Mouse (Mus musculus): ENCODE measurements at regions not wholly inside any gene's neighbourhood (a gene's known extent, or its start where the extent isn't known, plus 50 kb on each side); places are given as distances from the start of the nearest gene placed in this dataset.

GRCm38 (mm10) chr10:70767461-70767860 is 111.7 kb upstream of the Phyhipl start:
- 88% methylated on average over 7 of the region's 7 CpGs for WGBS
- Histone ChIP-seq H3K4me2 (no peak overlapping the region), H3K27ac (no peak overlapping the region), H3K36me3 (no peaks in the 10 kb centered on the region), H3K9me3 (no peaks in the 10 kb centered on the region), H3K4me1 (replicated peaks) (no peaks in the 10 kb centered on the region), H3K4me3 (replicated peaks) (no peak overlapping the region), H3K9ac (replicated peaks) (no peak overlapping the region), H3K27me3 (no peaks in the 10 kb centered on the region)
- no peak for ATAC-seq (ENCODE audit: insufficient number of reproducible peaks, insufficient read depth, low FRiP score, low TSS enrichment, low read depth)

GRCm38 (mm10) chr10:70766869-70767268 is 111.1 kb upstream of the Phyhipl start:
- Histone ChIP-seq H3K9me3 (no peaks in the 10 kb centered on the region), H3K36me3 (no peaks in the 10 kb centered on the region), H3K4me2 (no peak overlapping the region), H3K9ac (replicated peaks) (no peak overlapping the region), H3K27me3 (no peaks in the 10 kb centered on the region), H3K4me3 (replicated peaks) (no peak overlapping the region), H3K4me1 (replicated peaks) (no peaks in the 10 kb centered on the region), H3K27ac (no peak overlapping the region)
- WGBS = 80% methylated on average over 1 of the region's 1 CpGs
- no peak for ATAC-seq (ENCODE audit: insufficient number of reproducible peaks, insufficient read depth, low FRiP score, low TSS enrichment, low read depth)

DNA sequence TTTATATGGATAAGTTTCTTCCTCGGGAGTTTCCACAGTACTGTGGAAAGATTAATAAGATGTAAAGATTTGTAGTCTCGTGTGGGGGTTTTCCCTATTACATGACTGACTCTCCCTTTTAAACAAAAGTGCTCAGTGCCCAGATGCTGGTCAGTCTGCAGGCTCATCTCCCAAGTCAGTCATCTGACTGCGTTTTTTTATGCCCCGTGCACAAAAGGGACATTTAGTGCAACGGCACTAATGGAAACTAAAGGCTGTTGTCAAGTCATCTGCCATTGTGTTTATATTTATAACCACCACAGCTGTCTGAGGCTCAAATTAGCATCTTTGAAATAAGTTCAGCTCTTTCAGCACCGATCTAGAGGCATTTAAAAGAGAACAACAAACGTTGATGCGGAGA is 110.7 kb upstream of the Phyhipl start:
- H3K4me1 ChIP-seq (replicated peaks) = no peaks in the 10 kb centered on the region
- H3K4me3 ChIP-seq (replicated peaks) = no peak overlapping the region
- H3K4me2 ChIP-seq = no peak overlapping the region
- 78% methylated on average over 8 of the region's 8 CpGs for WGBS
- no peaks in the 10 kb centered on the region for H3K36me3 ChIP-seq
- H3K27me3 ChIP-seq = no peaks in the 10 kb centered on the region
- no peak for ATAC-seq (ENCODE audit: insufficient number of reproducible peaks, insufficient read depth, low FRiP score, low TSS enrichment, low read depth)
- H3K9ac ChIP-seq (replicated peaks) = no peak overlapping the region
- no peaks in the 10 kb centered on the region for H3K9me3 ChIP-seq
- no peak overlapping the region for H3K27ac ChIP-seq

DNA sequence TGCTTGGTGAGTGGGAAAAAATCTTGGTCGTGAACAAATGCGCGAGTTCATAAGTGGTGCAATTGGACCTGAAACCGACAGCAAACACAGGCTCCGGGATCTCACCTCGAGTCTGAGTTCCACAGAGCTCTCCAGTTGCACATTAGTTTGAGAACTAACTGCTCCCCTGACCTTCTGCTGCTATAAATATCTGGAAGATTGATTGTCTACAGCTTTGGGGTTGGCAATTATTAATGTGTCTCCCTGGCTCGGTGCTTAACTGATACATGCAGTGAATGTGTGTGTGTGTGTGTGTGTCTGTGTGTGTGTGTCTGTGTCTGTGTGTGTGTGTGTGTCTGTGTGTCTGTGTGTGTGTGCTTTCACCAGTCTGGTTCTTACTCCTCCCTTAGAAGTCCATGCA is 107.4 kb upstream of the Phyhipl start:
- Histone ChIP-seq H3K4me2 (no peak overlapping the region), H3K27ac (no peak overlapping the region), H3K27me3 (no peaks in the 10 kb centered on the region), H3K4me3 (replicated peaks) (no peak overlapping the region), H3K36me3 (no peaks in the 10 kb centered on the region), H3K4me1 (replicated peaks) (no peaks in the 10 kb centered on the region), H3K9ac (replicated peaks) (no peak overlapping the region), H3K9me3 (no peaks in the 10 kb centered on the region)
- 66% methylated on average over 7 of the region's 7 CpGs for WGBS
- no peak for ATAC-seq (ENCODE audit: insufficient number of reproducible peaks, insufficient read depth, low FRiP score, low TSS enrichment, low read depth)

GRCm38 (mm10) chr10:70759686-70760085 is 103.9 kb upstream of the Phyhipl start:
- Histone ChIP-seq H3K27ac (no peak overlapping the region), H3K9me3 (no peaks in the 10 kb centered on the region), H3K4me3 (replicated peaks) (no peak overlapping the region), H3K4me1 (replicated peaks) (no peaks in the 10 kb centered on the region), H3K4me2 (no peak overlapping the region), H3K36me3 (no peaks in the 10 kb centered on the region), H3K27me3 (no peaks in the 10 kb centered on the region), H3K9ac (replicated peaks) (no peak overlapping the region)
- 73% methylated on average over 7 of the region's 7 CpGs for WGBS
- ATAC-seq (ENCODE audit: insufficient number of reproducible peaks, insufficient read depth, low FRiP score, low TSS enrichment, low read depth) = no peak

DNA sequence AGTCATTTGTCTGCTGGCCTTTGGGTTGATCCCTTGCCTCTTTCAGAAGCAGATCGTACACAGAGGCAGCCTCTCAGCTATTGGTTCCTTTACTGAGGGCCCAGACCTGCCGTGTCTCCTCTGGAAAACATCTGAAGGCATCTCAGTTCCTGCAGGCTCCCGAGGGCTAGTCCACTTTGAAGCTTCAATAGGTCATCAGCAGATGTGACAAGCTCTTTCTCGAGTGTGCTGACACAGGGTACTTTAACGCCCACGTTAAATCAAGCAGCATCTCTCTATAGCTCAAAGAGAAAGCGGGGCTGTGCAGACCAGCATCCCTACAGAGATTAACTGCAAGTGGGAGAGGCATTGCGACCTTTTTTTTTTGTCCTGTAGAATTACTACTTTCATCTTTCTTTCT is 96.0 kb upstream of the Phyhipl start:
- H3K9ac ChIP-seq (replicated peaks) = no peak overlapping the region
- no peak overlapping the region for H3K4me2 ChIP-seq
- no peaks in the 10 kb centered on the region for H3K4me1 ChIP-seq (replicated peaks)
- no peaks in the 10 kb centered on the region for H3K36me3 ChIP-seq
- no peak for ATAC-seq (ENCODE audit: insufficient number of reproducible peaks, insufficient read depth, low FRiP score, low TSS enrichment, low read depth)
- no peaks in the 10 kb centered on the region for H3K27me3 ChIP-seq
- H3K27ac ChIP-seq = no peak overlapping the region
- no peaks in the 10 kb centered on the region for H3K9me3 ChIP-seq
- WGBS = 48% methylated on average over 8 of the region's 8 CpGs
- no peak overlapping the region for H3K4me3 ChIP-seq (replicated peaks)

DNA sequence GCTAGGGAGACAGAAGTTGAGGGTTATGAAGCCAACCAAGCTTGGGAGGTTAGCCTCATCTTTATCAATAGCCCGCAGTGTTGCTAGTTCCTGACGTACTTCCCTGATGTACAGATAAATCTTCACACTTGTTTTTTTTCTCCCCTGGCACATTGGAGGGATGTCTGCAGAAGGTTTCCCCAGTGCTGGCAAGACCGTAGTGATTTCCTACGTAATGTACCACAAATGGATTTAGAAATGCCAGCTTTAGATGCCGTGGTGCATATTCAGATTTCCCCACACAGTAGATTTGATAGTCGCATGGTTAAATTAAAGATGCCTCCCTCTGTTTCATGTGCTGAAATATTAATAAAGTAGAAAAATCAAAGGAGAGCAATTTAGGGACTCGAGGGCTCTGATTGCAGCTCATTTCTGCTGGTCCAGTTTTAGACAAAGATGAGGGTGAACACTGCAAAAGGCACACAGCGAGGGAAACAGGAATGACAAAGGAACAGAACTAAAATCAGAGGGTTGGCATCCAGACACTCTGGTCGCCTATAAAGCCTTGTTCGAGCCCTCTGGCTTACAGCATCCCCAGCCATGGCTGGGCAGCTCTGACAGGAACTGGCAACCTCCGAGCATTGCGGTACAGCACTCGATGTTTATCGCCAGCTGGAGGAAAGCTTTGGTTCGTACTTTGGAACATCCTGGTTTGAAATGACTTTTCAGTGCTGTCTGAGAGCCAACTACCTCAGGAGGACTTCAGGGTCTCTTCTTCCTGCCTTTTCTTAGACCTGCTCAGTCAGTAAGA is 94.8 kb upstream of the Phyhipl start:
- no peak overlapping the region for H3K4me3 ChIP-seq (replicated peaks)
- H3K9ac ChIP-seq (replicated peaks) = no peak overlapping the region
- no peaks in the 10 kb centered on the region for H3K27me3 ChIP-seq
- H3K27ac ChIP-seq = no peak overlapping the region
- 89% methylated on average over 15 of the region's 15 CpGs for WGBS
- H3K9me3 ChIP-seq = no peaks in the 10 kb centered on the region
- no peaks in the 10 kb centered on the region for H3K4me1 ChIP-seq (replicated peaks)
- no peaks in the 10 kb centered on the region for H3K36me3 ChIP-seq
- H3K4me2 ChIP-seq = no peak overlapping the region
- no peak for ATAC-seq (ENCODE audit: insufficient number of reproducible peaks, insufficient read depth, low FRiP score, low TSS enrichment, low read depth)

DNA sequence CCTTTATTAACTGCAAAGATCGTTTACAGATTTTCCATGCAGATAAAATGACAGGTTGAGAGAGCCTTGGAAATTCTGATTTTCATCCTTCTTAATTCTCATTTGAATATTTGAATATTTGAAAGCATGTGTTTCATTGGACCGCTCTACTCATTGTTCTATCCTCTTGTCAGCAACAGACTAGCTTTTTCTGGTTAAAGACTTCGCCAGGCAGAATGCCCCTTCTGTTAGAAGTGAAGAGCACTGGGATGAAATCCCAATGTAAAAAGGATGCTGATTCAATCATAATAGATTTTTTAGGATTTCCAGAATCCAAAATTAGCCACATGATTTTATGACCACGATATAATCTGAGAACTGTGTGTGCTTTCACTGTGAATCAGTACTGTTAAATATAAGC is 90.8 kb upstream of the Phyhipl start:
- no peaks in the 10 kb centered on the region for H3K9me3 ChIP-seq
- no peaks in the 10 kb centered on the region for H3K4me1 ChIP-seq (replicated peaks)
- H3K27me3 ChIP-seq = no peaks in the 10 kb centered on the region
- no peak overlapping the region for H3K9ac ChIP-seq (replicated peaks)
- no peaks in the 10 kb centered on the region for H3K36me3 ChIP-seq
- H3K4me3 ChIP-seq (replicated peaks) = no peak overlapping the region
- no peak overlapping the region for H3K4me2 ChIP-seq
- 84% methylated on average over 4 of the region's 4 CpGs for WGBS
- H3K27ac ChIP-seq = no peak overlapping the region
- ATAC-seq (ENCODE audit: insufficient number of reproducible peaks, insufficient read depth, low FRiP score, low TSS enrichment, low read depth) = no peak

DNA sequence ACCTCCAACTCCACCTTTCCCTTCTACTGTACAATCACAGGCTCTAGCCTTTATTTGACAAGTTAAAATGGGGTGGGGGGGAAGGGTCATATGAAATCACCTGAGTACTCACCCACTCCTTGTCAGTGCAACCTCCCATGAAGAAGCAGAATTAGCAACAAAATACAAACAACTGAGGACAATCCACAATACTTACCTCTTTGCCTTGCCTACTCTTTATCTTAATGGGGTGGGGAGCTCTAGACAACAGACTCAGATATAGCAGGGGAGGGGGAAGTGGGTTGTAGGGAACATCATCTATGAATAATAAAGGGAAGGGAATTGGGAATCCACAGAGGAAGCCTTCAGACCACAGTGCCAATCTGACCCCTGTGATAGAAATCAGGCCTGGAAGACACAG is 86.1 kb upstream of the Phyhipl start:
- Histone ChIP-seq H3K27ac (no peak overlapping the region), H3K4me2 (no peak overlapping the region), H3K4me1 (replicated peaks) (no peaks in the 10 kb centered on the region), H3K27me3 (no peaks in the 10 kb centered on the region), H3K36me3 (no peaks in the 10 kb centered on the region), H3K9me3 (no peaks in the 10 kb centered on the region), H3K4me3 (replicated peaks) (no peak overlapping the region), H3K9ac (replicated peaks) (no peak overlapping the region)
- no peak for ATAC-seq (ENCODE audit: insufficient number of reproducible peaks, insufficient read depth, low FRiP score, low TSS enrichment, low read depth)

- no peaks in the 10 kb centered on the region for H3K9me3 ChIP-seq
- no peaks in the 10 kb centered on the region for H3K36me3 ChIP-seq
- WGBS = 91% methylated on average over 4 of the region's 4 CpGs
- H3K27me3 ChIP-seq = no peaks in the 10 kb centered on the region
- no peak overlapping the region for H3K27ac ChIP-seq
- no peak overlapping the region for H3K9ac ChIP-seq (replicated peaks)
- no peak overlapping the region for H3K4me3 ChIP-seq (replicated peaks)
- no peak for ATAC-seq (ENCODE audit: insufficient number of reproducible peaks, insufficient read depth, low FRiP score, low TSS enrichment, low read depth)
- no peak overlapping the region for H3K4me2 ChIP-seq
- no peaks in the 10 kb centered on the region for H3K4me1 ChIP-seq (replicated peaks)
These were observed 84.3 kb upstream of the Phyhipl start for GRCm38 (mm10) chr10:70740095-70740494.

DNA sequence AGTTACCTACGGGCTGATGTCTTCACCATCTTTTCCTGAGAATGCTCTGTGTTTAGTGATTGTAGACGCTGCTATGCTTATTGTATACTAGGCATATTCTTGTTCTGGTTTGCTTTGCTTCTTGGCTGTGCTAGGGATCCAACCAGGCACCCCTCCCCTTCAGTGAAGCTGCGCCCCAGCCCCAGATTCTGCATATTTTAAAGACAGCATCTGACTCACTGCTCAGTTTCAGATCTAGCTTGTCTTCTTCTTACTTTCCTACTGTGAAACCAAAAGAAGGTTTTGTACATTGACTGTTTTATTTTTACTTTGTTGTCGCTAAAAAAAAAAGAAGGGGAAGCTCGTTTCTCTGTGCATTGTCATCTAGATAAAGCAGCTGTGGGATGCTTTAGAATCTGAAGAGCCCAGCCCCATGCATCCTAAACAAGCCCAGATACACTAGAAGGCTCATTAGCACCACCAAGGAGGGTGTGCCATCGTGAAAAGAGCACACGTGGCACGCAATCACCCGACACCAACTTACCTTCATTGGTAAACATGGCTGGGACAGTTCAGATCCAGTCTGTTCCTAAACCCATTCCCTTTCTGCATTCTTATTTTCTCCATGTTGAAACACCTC is 83.7 kb upstream of the Phyhipl start:
- no peak overlapping the region for H3K27ac ChIP-seq
- H3K27me3 ChIP-seq = no peaks in the 10 kb centered on the region
- whole genome bisulfite sequencing = 85% methylated on average over 9 of the region's 9 CpGs

DNA sequence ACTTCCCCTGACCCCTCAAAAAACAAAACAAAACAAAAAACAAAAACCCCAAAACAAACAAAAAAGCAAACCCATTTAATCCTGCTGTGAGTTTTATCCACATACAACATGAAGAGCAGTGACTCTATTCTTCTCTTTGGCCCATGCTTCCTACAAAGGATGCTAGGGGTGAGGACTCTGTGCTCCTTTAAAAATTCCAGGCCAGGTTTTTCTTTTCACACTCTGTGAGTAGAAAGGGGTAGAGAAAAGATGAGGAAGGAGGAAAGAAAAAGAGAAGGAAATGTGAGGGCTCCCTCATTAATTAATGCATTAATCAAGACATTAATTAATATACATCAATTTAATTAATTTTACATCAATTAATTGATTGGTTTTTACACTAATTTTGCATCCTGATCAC is 82.9 kb upstream of the Phyhipl start:
- ATAC-seq (ENCODE audit: insufficient number of reproducible peaks, insufficient read depth, low FRiP score, low TSS enrichment, low read depth) = no peak
- Histone ChIP-seq H3K9ac (replicated peaks) (no peak overlapping the region), H3K36me3 (no peaks in the 10 kb centered on the region), H3K4me3 (replicated peaks) (no peak overlapping the region), H3K9me3 (no peaks in the 10 kb centered on the region), H3K4me2 (no peak overlapping the region), H3K4me1 (replicated peaks) (no peaks in the 10 kb centered on the region), H3K27ac (no peak overlapping the region), H3K27me3 (no peaks in the 10 kb centered on the region)

More for the DNA sequence above, 83.7 kb upstream of the Phyhipl start:
- Histone ChIP-seq H3K4me1 (replicated peaks) (no peaks in the 10 kb centered on the region), H3K36me3 (no peaks in the 10 kb centered on the region), H3K9me3 (no peaks in the 10 kb centered on the region), H3K4me2 (no peak overlapping the region), H3K4me3 (replicated peaks) (no peak overlapping the region), H3K9ac (replicated peaks) (no peak overlapping the region)
- no peak for ATAC-seq (ENCODE audit: insufficient number of reproducible peaks, insufficient read depth, low FRiP score, low TSS enrichment, low read depth)
